Mouse (Mus musculus): ENCODE measurements around the gene Myh9.
A peak's percentile ranks its signal among the peaks of the same experiment; 100 is the strongest.

Myh9 gene

DNA sequence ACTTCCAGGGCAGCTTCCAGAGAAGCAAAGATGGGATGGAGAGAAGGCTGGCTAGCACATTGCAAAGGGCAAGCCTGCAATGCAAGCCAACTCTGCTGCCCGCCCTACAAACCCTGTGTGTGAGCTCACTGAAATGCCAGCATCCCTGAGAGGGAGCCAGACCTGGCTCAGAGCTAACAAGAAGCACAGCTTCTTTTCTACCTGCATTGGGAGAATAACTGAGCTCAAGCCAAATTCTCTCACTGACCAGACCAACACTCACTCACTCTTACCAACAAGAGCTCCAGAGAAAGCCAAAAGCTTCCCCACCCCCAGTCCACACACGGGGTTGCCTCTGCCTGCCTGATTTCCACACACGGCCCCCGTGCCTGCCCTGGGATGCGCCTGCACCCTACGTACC is 37.5 kb downstream of the Myh9 start:
- DNase-seq, result no peak

GRCm38 (mm10) chr15:77803747-77804146 is 38.2 kb downstream of the Myh9 start:
- no peak for DNase-seq

DNA sequence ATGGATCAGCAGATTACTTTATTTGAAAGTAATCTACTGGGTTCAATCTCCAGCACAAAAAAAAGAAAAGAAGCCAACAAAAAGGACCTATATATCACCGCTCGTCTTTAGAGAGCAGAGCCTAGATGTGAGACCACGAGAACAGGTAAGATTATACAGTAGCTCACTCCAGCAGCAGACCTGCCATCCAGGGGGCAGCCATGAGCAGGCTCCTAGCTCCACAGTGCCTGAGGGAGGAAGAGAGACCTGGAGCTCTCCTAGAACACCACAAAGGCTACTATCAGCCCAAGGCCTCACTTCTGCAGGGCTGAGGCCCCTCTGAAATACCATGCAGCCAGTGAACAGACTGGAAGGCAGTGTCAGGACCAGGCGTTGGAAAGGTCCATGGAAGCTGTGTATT is 39.0 kb downstream of the Myh9 start:
- DNase-seq, result no peak

DNA sequence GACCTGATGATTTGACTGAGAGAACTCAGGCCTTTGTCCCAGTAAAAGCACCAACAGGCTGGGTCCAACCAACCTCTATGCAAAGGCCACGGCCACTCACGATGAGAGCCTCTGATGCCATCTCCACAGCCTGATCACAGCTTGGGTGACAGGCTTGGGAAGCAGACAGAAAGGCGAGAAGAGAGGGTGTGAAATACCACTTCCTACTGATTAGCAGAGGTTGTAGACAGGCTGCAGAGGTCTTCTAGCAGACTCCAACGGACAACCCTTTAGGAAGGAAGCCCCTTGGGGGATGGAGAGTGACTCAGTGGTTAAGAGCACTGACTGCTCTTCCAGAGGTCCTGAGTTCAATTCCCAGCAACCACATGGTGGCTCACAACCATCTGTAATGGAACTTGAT is 40.8 kb downstream of the Myh9 start:
- no peak for DNase-seq

- peak; percentile 62 for DNase-seq
These were observed 41.5 kb downstream of the Myh9 start for GRCm38 (mm10) chr15:77800511-77800910.

- no peak for DNase-seq
These were observed 42.2 kb downstream of the Myh9 start for GRCm38 (mm10) chr15:77799491-77800474.

DNA sequence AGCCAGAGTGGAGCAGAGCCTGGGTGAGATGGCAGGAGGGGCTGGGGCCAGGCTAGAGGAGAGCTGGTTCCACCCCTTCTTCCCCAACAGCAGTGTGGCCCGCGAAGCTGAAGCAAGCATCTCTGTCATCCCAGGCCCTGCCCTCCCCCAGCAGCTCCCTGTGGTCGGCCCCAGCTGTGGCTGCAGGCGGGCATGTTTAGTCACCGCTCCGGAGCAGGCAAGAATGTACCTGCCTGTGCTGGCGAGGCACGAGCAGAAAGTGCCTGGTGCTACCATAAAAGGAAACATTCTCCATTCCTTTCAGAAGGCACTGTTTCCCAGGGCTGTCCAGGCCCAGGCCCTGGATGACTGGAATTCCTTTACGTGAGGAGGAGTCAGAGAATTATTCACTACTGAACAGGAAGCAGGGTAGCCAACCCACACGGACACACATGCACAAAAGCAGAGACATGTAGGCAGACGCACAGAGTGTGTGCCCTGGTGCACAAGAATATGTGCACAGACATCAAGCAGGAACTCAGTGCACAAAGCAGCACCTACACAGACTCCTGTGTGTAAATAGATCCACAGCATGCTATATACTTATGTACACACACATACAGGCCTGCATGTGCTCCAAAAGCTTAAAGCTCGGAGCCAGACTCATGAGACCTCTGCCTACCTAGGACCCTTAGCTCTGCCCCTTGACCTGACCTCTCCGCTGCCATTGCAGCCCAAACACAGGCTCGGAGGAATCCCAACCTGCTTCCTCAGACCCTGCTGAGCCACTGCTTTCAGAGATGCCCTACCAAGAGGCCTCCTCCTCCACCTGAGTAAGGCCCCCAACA is 43.1 kb downstream of the Myh9 start:
- peak; percentile 69 for DNase-seq

GRCm38 (mm10) chr15:77797609-77798411 is 44.2 kb downstream of the Myh9 start:
- peak; percentile 54 for DNase-seq

DNA sequence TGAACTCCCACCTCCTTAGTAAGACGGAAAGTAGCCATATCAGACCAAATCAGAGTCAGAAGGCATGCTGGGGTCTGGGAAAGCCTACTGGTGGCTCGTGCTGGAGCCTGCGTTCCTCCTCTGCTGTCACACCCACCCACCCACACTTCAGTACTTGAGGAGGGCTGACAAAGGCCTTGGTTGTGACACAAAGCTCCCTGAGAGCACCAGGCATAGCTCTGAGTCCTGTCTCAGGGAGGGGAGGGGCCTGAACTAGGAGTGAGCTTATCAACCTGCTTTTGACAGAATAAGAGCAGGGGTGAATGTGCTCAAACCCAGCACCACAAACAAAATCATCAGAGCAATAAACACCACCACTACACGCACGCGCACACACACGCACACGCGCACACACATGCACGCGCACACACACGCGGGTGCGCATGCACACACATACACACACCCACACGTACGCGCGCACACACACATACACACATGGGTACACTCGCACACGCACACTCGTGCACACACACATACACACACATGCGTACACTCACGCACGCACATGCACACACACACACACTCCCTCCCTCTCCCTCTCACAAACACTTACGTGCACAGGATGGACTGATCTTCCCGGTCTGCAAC is 45.5 kb downstream of the Myh9 start:
- DNase-seq, result no peak

DNA sequence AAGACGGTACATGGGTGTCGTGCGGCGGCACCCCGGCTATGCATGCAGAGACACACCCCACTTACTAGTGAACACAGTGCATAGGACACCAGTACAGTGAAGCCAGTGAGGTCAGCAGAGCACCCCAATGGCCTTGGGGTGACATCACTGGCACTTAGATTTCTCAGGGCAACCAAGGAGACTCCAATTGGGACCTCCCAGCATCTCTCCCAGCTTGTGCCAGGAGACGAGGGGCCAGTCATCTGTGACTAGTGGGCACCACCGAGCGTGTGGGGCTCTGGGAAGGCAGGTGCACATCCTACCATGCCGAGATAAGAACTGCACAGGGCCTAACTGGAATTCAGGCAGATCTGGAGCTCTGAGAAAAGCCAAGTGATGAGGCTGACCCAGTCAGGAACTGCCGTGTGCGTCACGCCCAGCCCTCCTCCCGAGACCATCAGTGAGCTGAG is 47.0 kb downstream of the Myh9 start:
- DNase-seq, result no peak

GRCm38 (mm10) chr15:77794138-77794907 is 47.7 kb downstream of the Myh9 start:
- no peak for DNase-seq

DNA sequence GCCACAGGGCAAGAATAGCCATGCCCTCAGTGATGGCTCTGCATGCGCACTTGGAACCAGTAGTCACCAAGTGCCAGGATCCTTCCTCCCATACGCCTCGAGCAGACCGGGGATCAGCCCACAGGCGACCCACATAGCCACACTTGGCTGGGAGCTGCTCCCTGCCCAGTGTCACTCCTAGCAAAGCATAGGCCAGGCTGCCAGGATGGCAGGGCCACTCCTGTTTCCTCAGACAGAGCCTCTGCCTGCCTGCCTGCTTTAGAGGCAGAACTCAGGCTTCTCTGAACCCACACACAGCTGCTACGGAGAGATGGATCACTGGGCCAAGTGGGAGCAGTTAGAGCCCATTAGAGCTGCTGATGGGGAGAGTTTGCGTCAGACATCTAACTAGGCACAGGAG is 48.4 kb downstream of the Myh9 start:
- DNase-seq, result no peak

DNA sequence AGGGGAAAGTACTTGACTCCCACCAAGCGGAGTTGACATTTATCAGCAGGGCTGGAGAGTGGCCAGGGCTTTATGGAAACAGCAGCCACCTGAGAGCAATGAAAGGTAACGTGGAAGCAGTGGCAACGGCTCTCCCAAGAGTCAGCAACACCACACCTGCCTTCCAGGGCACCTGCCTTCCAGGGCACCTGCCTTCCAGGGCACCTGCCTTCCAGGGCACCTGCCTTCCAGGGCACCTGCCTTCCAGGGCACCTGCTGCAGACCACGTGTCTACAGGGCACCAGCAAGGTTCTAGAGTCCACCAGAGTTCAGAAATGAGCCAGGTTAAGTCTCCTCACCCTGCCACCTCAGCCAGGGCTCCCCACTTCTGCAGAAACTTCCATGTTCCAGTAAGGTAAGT is 48.9 kb downstream of the Myh9 start:
- DNase-seq, result peak; percentile 29

- DNase-seq, result no peak
These were observed 49.9 kb downstream of the Myh9 start for GRCm38 (mm10) chr15:77792056-77792455.

DNA sequence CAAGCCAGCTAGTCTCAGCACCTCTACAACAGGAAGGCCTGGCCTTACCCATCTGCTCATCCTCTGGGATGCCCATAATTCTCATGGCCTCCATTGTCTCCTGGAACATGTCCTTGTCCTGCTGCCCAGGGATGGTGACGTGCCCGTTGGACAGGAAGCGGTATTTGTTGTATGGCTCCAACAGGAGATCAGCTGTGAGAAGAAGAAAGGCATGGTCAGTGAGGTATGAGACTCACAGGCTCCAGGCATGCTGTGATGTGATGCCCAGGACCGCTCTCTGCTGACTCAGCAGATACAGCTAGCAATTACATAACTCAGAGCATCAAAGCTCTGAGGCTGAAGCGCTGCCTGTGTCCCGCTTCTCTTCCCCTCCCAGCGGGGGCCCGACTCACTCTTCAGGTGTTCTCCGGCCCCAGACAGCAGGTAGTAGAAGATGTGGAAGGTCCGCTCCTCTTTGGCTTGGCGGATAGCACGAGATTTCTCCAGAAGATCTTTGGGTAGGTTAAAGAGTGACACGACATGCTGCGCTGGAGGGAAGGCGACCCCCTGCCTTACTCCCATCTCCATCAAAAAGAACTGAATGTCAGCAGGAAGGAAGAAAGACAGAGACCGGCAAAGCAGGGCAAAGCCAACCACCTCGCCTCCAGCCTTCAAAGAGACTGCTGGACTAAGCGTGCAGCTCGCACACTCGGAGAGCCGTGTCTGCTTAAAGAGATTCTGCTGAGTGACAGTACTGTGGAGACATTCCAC is 51.1 kb downstream of the Myh9 start:
- no peak for DNase-seq

DNA sequence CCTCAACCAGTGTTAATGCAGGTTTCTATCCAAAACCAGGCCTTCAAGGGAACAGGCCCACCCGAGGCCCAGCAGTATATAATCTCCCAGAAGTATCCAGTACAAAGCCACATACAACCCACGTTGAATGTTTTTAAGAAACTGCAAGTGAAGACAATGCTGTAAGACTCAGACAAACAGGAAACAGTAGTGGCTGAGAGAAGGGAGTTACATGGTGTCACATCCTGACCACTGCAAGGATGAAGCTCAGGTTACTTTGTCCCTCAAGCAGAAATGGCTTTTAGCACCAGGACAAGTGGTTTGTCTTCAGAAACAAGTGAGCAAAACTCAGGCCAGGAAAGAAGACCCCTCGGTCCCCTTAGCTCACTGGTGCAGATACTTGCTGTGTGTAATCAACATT is 52.8 kb downstream of the Myh9 start:
- DNase-seq, result no peak

- DNase-seq, result no peak
These were observed 53.6 kb downstream of the Myh9 start for GRCm38 (mm10) chr15:77788356-77788755.

- DNase-seq, result no peak
These were observed 56.2 kb downstream of the Myh9 start for GRCm38 (mm10) chr15:77785807-77786206.

GRCm38 (mm10) chr15:77784039-77784824 is 57.7 kb downstream of the Myh9 start:
- no peak for DNase-seq

- DNase-seq, result peak; percentile 47
These were observed 59.4 kb downstream of the Myh9 start for GRCm38 (mm10) chr15:77782449-77783014.

All from kidney, adult 18-20 months (tissue).